Mouse (Mus musculus) B cell, adult (primary cell): ENCODE data around the gene Olfr1475. TPM values are rescaled to one million over a fixed set of nuclear protein-coding genes. Genes with fewer than 3 reads are reported as not detected.

Source experiments
- total RNA-seq: library from RNA; stranded (reverse); gene quantifications from 4 replicates; pipeline ENCODE4 v1.2.4, GENCODE M21; 2023; ENCODE audit not compliant: inconsistent age

The Olfr1475 gene
- total RNA-seq = not detected in 4 replicates

GRCm38 (mm10) chr19:13480096-13480495 is at the start of gene Olfr1475:
Gene Olfr1475, minus strand, starts transcription at chr19:13480196.

GRCm38 (mm10) chr19:13527613-13528012 is 47.6 kb upstream of the Olfr1475 start, which contains the start of gene Olfr1480:
Gene Olfr1480, plus strand, starts transcription at chr19:13527913.

GRCm38 (mm10) chr19:13500246-13500645 is 20.2 kb upstream of the Olfr1475 start, which contains the start of gene Olfr1477:
Gene Olfr1477, plus strand, starts transcription at chr19:13500546.

GRCm38 (mm10) chr19:13469265-13469664 is 10.7 kb downstream of the Olfr1475 start, which contains the start of gene Olfr1474:
Gene Olfr1474, plus strand, starts transcription at chr19:13469565.

GRCm38 (mm10) chr19:13455986-13456385 is 24.0 kb downstream of the Olfr1475 start, which contains the start of gene Olfr1472:
Gene Olfr1472, minus strand, starts transcription at chr19:13456086.

GRCm38 (mm10) chr19:13443109-13443508 is 36.9 kb downstream of the Olfr1475 start, which contains the start of gene Olfr1471:
Gene Olfr1471, plus strand, starts transcription at chr19:13443409.

Other genes with a start within 250 kb of the Olfr1475 start
- gene Olfr1463, start 248.9 kb downstream of the Olfr1475 start, total RNA-seq = not detected in 4 replicates
- gene Olfr1465, start 164.7 kb downstream of the Olfr1475 start, total RNA-seq = not detected in 4 replicates
- gene Olfr1466, start 141.3 kb downstream of the Olfr1475 start, total RNA-seq = not detected in 4 replicates
- gene Olfr1467, start 118.0 kb downstream of the Olfr1475 start, total RNA-seq = not detected in 4 replicates
- not detected in 4 replicates for gene Olfr1469, start 72.3 kb downstream of the Olfr1475 start, total RNA-seq
- gene Olfr1471, start 36.8 kb downstream of the Olfr1475 start, total RNA-seq = not detected in 4 replicates
- not detected in 4 replicates for gene Olfr1472, start 24.1 kb downstream of the Olfr1475 start, total RNA-seq
- gene Olfr1474, start 10.6 kb downstream of the Olfr1475 start, total RNA-seq = not detected in 4 replicates
- gene Olfr1477, start 20.4 kb upstream of the Olfr1475 start, total RNA-seq = not detected in 4 replicates
- not detected in 4 replicates for gene Olfr1480, start 47.7 kb upstream of the Olfr1475 start, total RNA-seq
- gene Olfr1484, start 103.3 kb upstream of the Olfr1475 start, total RNA-seq = not detected in 4 replicates
- gene Olfr1487, start 137.2 kb upstream of the Olfr1475 start, total RNA-seq = not detected in 4 replicates
- gene Olfr1489, start 151.4 kb upstream of the Olfr1475 start, total RNA-seq = not detected in 4 replicates
- not detected in 4 replicates for gene Olfr1490, start 170.9 kb upstream of the Olfr1475 start, total RNA-seq
- not detected in 4 replicates for gene Olfr1491, start 217.1 kb upstream of the Olfr1475 start, total RNA-seq
- not detected in 4 replicates for gene Olfr1493-ps1, start 243.1 kb upstream of the Olfr1475 start, total RNA-seq